Mouse (Mus musculus) kidney, embryonic 15.5 days (tissue): ENCODE results near the gene Mdga2. TPM values are rescaled to one million over a fixed set of nuclear protein-coding genes. Genes with fewer than 3 reads are reported as not detected.

Experiments used
- ATAC-seq: fragments of 200-750 bp; cut with Nextera tagmentation; replicated peaks from 2 replicates; pipeline ENCODE4 v1.8.0; 2017; ENCODE audit warnings: moderate TSS enrichment; ENCODE audit not compliant: low FRiP score
- H3K27ac ChIP-seq: fragments of 300-500 bp; sonication (generic); 2 replicates; pipeline ENCODE4 v1.5.1; 2015; ENCODE audit warnings: mild to moderate bottlenecking, inconsistent platforms
- H3K27me3 ChIP-seq: fragments of 300-500 bp; sonication (generic); 2 replicates; pipeline ENCODE4 v1.6.1; 2015; ENCODE audit warnings: inconsistent platforms
- H3K36me3 ChIP-seq: fragments of 300-500 bp; sonication (generic); 2 replicates; pipeline ENCODE4 v1.6.1; 2015; ENCODE audit warnings: inconsistent platforms
- H3K4me1 ChIP-seq: fragments of 300-500 bp; sonication (generic); 2 replicates; pipeline ENCODE4 v1.6.1; 2015; ENCODE audit warnings: inconsistent platforms
- H3K4me2 ChIP-seq: fragments of 300-500 bp; sonication (generic); 2 replicates; pipeline ENCODE4 v1.6.1; 2015; ENCODE audit warnings: moderate library complexity, mild to moderate bottlenecking, inconsistent platforms
- H3K4me3 ChIP-seq: fragments of 300-500 bp; sonication (generic); replicated peaks from 2 replicates; pipeline ENCODE4 v1.5.1; 2015; ENCODE audit warnings: mild to moderate bottlenecking, inconsistent platforms
- H3K9ac ChIP-seq: fragments of 300-500 bp; sonication (generic); 2 replicates; pipeline ENCODE4 v1.6.1; 2015; ENCODE audit warnings: mild to moderate bottlenecking, inconsistent platforms
- H3K9me3 ChIP-seq: fragments of 300-500 bp; sonication (generic); replicated peaks from 2 replicates; pipeline ENCODE4 v1.6.1; 2016; ENCODE audit warnings: inconsistent platforms
- WGBS: fragments of 180-500 bp; shearing (Covaris S2); methylation state at CpG from one replicate; pipeline ENCODE4 v1.1.7; 2015; ENCODE audit warnings: mixed read lengths; 5-methylcytosine and 5-hydroxymethylcytosine counted together
- polyA plus RNA-seq: library from polyadenylated mRNA; unstranded; fragments of >200 nt; fragmentation: Nextera tagmentation; extraction: Ambion mirVana; gene quantifications from 2 replicates; pipeline ENCODE4 v1.2.1, GENCODE M21; 2015

Mdga2 gene
- polyA plus RNA-seq, 1 experiment from 2014 or later: 2.8 TPM

DNA sequence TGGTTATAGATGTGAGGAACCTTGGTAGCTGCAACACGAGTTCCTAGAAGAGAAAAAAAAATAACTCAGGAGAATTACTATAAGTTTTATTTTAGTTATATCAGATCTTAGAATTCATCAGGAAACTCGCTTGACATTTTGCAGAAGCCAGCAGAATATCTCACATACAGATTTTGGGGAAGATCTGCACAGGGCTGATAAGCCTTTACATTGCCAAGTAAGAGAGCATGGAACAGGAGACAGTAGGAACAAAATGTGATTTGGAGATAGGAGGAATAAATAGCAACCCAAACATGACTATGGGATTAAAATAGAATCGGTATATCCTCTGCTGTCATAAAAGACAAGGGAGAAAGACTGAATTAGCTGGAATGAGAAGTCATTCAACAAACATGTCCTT lies 602.4 kb downstream of the Mdga2 start:
- Histone ChIP-seq H3K4me2 (no peak overlapping the region), H3K4me3 (no peak overlapping the region), H3K27ac (no peak overlapping the region), H3K9me3 (no peaks in the 10 kb centered on the region), H3K27me3 (no peaks in the 10 kb centered on the region), H3K4me1 (no peaks in the 10 kb centered on the region), H3K36me3 (no peaks in the 10 kb centered on the region), H3K9ac (no peak overlapping the region)
- ATAC-seq: no peak
- WGBS: 80% methylated on average over 3 of the region's 3 CpGs

GRCm38 (mm10) chr12:66591617-66592230 lies 630.6 kb downstream of the Mdga2 start:
- H3K27me3 ChIP-seq: no peaks in the 10 kb centered on the region
- H3K36me3 ChIP-seq: no peaks in the 10 kb centered on the region
- no peak overlapping the region for H3K9ac ChIP-seq
- no peaks in the 10 kb centered on the region for H3K9me3 ChIP-seq
- no peak for ATAC-seq
- WGBS: 41% methylated on average over 1 of the region's 1 CpGs
- H3K4me1 ChIP-seq: no peaks in the 10 kb centered on the region
- no peak overlapping the region for H3K4me3 ChIP-seq
- no peak overlapping the region for H3K27ac ChIP-seq
- H3K4me2 ChIP-seq: no peak overlapping the region

GRCm38 (mm10) chr12:66565396-66565795 lies 657.0 kb downstream of the Mdga2 start:
- no peak overlapping the region for H3K27ac ChIP-seq
- H3K9ac ChIP-seq: no peak overlapping the region
- no peaks in the 10 kb centered on the region for H3K36me3 ChIP-seq
- ATAC-seq: no peak
- H3K4me1 ChIP-seq: no peaks in the 10 kb centered on the region
- no peak overlapping the region for H3K4me3 ChIP-seq
- H3K27me3 ChIP-seq: no peaks in the 10 kb centered on the region
- no peak overlapping the region for H3K4me2 ChIP-seq
- 81% methylated on average over 1 of the region's 1 CpGs for WGBS
- H3K9me3 ChIP-seq: no peaks in the 10 kb centered on the region

DNA sequence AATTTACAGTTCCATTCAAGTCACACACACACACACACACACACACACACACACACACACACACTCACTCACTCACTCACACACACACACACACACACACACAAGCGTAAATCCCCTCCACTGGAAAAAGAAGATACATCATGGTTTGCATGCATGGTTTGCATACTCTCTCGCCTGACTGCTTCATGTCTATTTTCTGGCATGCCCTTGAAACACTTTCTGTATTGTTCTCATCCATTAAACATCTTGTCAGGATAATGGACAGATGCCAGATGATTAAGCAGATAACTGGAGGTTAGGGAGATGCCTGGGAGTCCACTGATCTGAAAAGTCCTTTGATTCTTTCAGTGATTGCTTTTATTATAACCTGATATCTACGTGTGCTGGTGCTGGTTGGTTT lies 665.5 kb downstream of the Mdga2 start:
- H3K4me2 ChIP-seq: no peak overlapping the region
- H3K9me3 ChIP-seq: no peaks in the 10 kb centered on the region
- no peak for ATAC-seq
- no peaks in the 10 kb centered on the region for H3K4me1 ChIP-seq
- no peaks in the 10 kb centered on the region for H3K36me3 ChIP-seq
- no peak overlapping the region for H3K9ac ChIP-seq
- H3K27me3 ChIP-seq: no peaks in the 10 kb centered on the region
- no peak overlapping the region for H3K27ac ChIP-seq
- no peak overlapping the region for H3K4me3 ChIP-seq
- WGBS: 77% methylated on average over 3 of the region's 3 CpGs

DNA sequence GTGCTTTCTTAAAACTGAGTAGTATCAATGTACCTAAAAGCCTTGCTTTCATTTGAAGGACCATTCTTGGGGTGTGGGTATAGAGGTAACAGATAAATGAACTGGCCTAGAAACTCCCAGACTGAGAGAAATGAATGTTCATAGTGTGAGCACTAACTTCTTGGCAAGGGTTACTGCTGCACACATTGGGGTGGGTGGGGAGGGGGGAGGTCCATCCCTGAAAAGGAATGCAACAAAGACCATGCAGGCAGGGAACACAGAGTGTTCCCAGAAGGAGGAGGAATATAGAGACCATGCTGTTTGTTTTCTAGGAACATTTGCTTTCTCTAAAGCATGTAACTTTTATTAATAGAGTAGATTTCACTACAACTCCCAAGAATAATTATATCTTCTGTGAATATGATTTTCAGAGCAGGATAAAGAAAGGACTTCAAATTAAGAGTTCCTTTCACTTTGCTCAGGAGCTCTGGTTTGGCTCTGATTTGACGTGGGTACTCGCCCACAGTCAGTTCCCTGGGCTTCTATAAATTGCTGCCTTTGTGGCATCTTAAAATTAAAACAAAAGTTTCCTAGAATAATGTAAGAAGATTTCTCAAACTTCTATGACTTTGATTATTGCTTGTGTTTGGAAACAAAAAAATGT lies 666.0 kb downstream of the Mdga2 start:
- Histone ChIP-seq H3K4me3 (no peak overlapping the region), H3K36me3 (no peaks in the 10 kb centered on the region), H3K4me2 (no peak overlapping the region), H3K27ac (no peak overlapping the region), H3K27me3 (no peaks in the 10 kb centered on the region), H3K4me1 (no peaks in the 10 kb centered on the region), H3K9ac (no peak overlapping the region), H3K9me3 (no peaks in the 10 kb centered on the region)
- ATAC-seq: no peak
- WGBS: 79% methylated on average over 2 of the region's 2 CpGs

GRCm38 (mm10) chr12:66524973-66525372 lies 697.4 kb downstream of the Mdga2 start:
- H3K27me3 ChIP-seq: no peaks in the 10 kb centered on the region
- H3K36me3 ChIP-seq: no peaks in the 10 kb centered on the region
- ATAC-seq: no peak
- H3K4me1 ChIP-seq: no peaks in the 10 kb centered on the region
- H3K9me3 ChIP-seq: no peaks in the 10 kb centered on the region
- no peak overlapping the region for H3K4me3 ChIP-seq
- WGBS: 54% methylated on average over 2 of the region's 2 CpGs
- no peak overlapping the region for H3K4me2 ChIP-seq
- H3K9ac ChIP-seq: no peak overlapping the region
- H3K27ac ChIP-seq: no peak overlapping the region

- Histone ChIP-seq H3K9ac (no peak overlapping the region), H3K4me3 (no peak overlapping the region), H3K27ac (no peak overlapping the region), H3K27me3 (no peaks in the 10 kb centered on the region), H3K4me1 (no peaks in the 10 kb centered on the region), H3K4me2 (no peak overlapping the region), H3K9me3 (no peaks in the 10 kb centered on the region), H3K36me3 (no peaks in the 10 kb centered on the region)
- ATAC-seq: peak; percentile 85
- WGBS: 42% methylated on average over 4 of the region's 4 CpGs
Measured at GRCm38 (mm10) chr12:66499258-66499657, 723.1 kb downstream of the Mdga2 start.

GRCm38 (mm10) chr12:66470868-66471267 lies 751.5 kb downstream of the Mdga2 start:
- Histone ChIP-seq H3K27ac (no peak overlapping the region), H3K4me3 (no peak overlapping the region), H3K9me3 (no peaks in the 10 kb centered on the region), H3K4me2 (no peak overlapping the region), H3K27me3 (no peaks in the 10 kb centered on the region), H3K36me3 (no peaks in the 10 kb centered on the region), H3K4me1 (no peaks in the 10 kb centered on the region), H3K9ac (no peak overlapping the region)
- no peak for ATAC-seq
- 57% methylated on average over 4 of the region's 4 CpGs for WGBS

DNA sequence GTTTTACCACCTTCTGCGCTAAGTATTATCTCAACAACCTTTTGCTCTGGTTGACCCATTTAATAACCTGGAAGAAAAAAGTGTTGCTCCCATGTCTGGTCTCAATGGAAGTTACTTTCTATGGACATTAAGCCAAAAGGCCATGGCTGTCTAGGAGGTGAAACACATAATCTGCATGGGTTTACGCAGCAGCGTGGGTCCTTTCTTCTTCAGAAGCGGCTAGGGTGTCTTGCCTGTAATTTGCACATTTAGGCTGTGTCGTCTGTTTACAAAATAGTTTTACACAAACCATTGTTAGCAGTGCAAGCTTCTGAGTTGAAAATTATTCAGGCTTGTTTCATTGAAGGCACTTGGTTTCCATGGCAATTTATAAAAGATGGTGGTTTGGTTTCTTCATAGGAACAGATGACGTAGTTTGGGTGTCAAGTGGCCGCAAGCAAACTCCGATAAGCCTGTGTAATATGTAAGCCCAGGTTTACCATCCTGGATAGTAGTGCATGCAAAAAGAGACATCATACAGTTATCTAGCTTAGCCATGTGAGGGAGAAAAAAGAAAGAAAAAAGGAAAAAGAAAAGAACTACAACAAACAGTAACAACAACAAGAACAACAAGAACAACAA lies 752.0 kb downstream of the Mdga2 start:
- Histone ChIP-seq H3K4me2 (no peak overlapping the region), H3K4me1 (no peaks in the 10 kb centered on the region), H3K9me3 (no peaks in the 10 kb centered on the region), H3K27ac (no peak overlapping the region), H3K27me3 (no peaks in the 10 kb centered on the region), H3K4me3 (no peak overlapping the region), H3K9ac (no peak overlapping the region), H3K36me3 (no peaks in the 10 kb centered on the region)
- ATAC-seq: no peak
- WGBS: 89% methylated on average over 8 of the region's 8 CpGs

DNA sequence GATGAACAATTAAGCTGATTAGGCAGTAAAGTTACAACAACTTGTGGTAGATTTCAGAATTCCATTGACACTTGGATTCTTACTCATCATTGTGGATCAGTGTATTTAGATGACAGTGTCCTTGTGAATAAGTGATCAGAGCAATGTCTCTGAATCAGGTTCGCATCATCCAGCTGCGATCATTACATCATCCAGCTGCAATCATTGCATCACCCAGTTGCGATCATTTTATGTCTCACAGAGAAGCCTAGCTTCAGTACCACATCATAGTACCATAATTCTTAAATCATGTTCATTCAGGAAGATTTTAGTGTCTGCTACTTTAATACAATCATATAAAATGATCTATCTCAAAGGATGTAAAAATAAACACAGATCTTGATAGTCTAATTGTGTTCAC lies 756.8 kb downstream of the Mdga2 start:
- Histone ChIP-seq H3K27me3 (no peaks in the 10 kb centered on the region), H3K4me2 (no peak overlapping the region), H3K4me1 (no peaks in the 10 kb centered on the region), H3K36me3 (no peaks in the 10 kb centered on the region), H3K27ac (no peak overlapping the region), H3K9ac (no peak overlapping the region), H3K4me3 (no peak overlapping the region), H3K9me3 (no peaks in the 10 kb centered on the region)
- ATAC-seq: no peak
- 96% methylated on average over 3 of the region's 3 CpGs for WGBS

DNA sequence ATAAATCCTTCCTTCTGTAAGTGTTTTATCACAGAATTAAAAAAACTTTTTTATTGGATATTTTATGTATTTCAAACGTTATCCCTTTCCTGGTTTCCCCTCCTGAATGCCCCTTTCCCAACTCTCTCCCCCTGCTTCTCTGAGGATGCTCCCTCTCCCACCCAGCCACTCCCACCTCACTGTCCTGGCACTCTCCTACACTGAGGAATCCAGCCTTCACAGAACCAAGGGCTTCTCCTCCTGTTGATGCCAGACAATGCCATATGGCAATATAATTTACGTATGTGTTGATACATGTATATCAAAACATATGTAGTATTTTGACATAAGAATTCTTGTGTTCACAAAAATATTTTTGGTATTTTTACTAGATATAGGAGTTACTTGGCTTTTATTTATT lies 779.0 kb downstream of the Mdga2 start:
- H3K27ac ChIP-seq: no peak overlapping the region
- WGBS: 66% methylated on average over 2 of the region's 2 CpGs
- H3K36me3 ChIP-seq: no peaks in the 10 kb centered on the region
- H3K4me3 ChIP-seq: no peak overlapping the region
- no peak overlapping the region for H3K9ac ChIP-seq
- H3K4me2 ChIP-seq: no peak overlapping the region
- no peaks in the 10 kb centered on the region for H3K27me3 ChIP-seq
- no peak for ATAC-seq
- H3K4me1 ChIP-seq: no peaks in the 10 kb centered on the region
- no peaks in the 10 kb centered on the region for H3K9me3 ChIP-seq
